In the genomic region with DNA sequence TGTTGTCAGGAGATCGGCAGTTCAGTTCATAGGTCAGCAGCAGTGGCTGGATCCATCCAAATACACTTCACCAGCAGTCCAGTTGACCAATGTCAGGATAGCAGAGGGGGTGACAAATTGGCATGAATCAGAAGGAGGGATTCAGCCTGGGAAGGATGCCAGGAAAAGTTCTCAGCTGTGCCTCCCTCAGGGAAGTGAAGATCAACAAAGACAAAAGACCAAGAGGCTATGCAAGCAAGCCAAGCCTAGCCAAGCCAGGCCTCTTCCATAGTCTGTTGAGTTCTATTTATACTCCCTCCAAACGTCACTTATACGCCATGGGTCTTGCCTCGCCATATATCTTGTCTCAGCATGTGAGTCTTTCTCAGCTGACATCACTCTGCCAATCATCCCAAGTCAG, we compare ENCODE assay signal across 27 mouse cellular contexts.
A peak's percentile ranks its signal among the peaks of the same experiment; 100 is the strongest.
DNase-seq lines count a peak whose midpoint lies in the region; ATAC-seq and TF ChIP-seq lines count a peak whose summit lies in the region.
"Had no signal": no experiment of that assay in that cellular context is flagged by ENCODE, and none has a peak within 500 bp of the region (broad histone marks: within the 10 kb centered on the region; RNA-seq: fewer than 3 reads in every experiment).

No protein-coding gene starts in this region.

- H3K27ac ChIP-seq in heart, embryonic 10.5 days = no peak overlapping the region
- no peak overlapping the region for H3K27ac ChIP-seq in lung, embryonic 14.5 days (ENCODE audit: low read depth)
- H3K27ac ChIP-seq: embryonic facial prominence, embryonic 13.5 days; forebrain, embryonic 10.5 days; forebrain, embryonic 15.5 days; gastrocnemius, adult 2 months; hindbrain, embryonic 12.5 days; liver, embryonic 15.5 days; midbrain, embryonic 10.5 days; midbrain, embryonic 15.5 days; neural tube, embryonic 15.5 days had no signal

- H3K4me1 ChIP-seq in heart, embryonic 10.5 days = 0 out of 2 replicates have a peak, but pooled peaks cover 6% of the 10 kb centered on the region
- H3K4me1 ChIP-seq in lung, embryonic 14.5 days (ENCODE audit: insufficient read depth) = no peaks in the 10 kb centered on the region; the same call in 1 of the 2 replicates
- H3K4me1 ChIP-seq: forebrain, embryonic 10.5 days; hindbrain, embryonic 12.5 days; liver, embryonic 15.5 days; midbrain, embryonic 10.5 days; midbrain, embryonic 15.5 days had no signal

- H3K4me2 ChIP-seq in lung, embryonic 14.5 days = no peak overlapping the region
- H3K4me2 ChIP-seq: embryonic facial prominence, embryonic 13.5 days; forebrain, embryonic 15.5 days; heart, embryonic 12.5 days; hindbrain, embryonic 12.5 days; liver, embryonic 15.5 days; midbrain, embryonic 15.5 days; neural tube, embryonic 15.5 days had no signal

- ATAC-seq in lung, embryonic 14.5 days (ENCODE audit: insufficient read depth) = peak; percentile 86
- ATAC-seq: forebrain, embryonic 15.5 days; intestine, embryonic 16.5 days; midbrain, embryonic 15.5 days had no signal

- H3K27me3 ChIP-seq in heart, embryonic 10.5 days (ENCODE audit: insufficient read depth, poor library complexity, severe bottlenecking) = peaks cover 15% of the 10 kb centered on the region; the same call in 1 of the 2 replicates
- H3K27me3 ChIP-seq in lung, embryonic 14.5 days (ENCODE audit: insufficient read depth, low read length) = no peaks in the 10 kb centered on the region
- H3K27me3 ChIP-seq: embryonic facial prominence, embryonic 13.5 days; forebrain, embryonic 15.5 days; heart, embryonic 12.5 days; liver, embryonic 15.5 days had no signal

- H3K9ac ChIP-seq in lung, embryonic 14.5 days = no peak overlapping the region
- H3K9ac ChIP-seq: embryonic facial prominence, embryonic 13.5 days; forebrain, embryonic 15.5 days; heart, embryonic 12.5 days; hindbrain, embryonic 12.5 days; liver, embryonic 15.5 days; midbrain, embryonic 15.5 days; neural tube, embryonic 15.5 days had no signal

- TF ChIP-seq CTCF in lung, embryonic 14.5 days (IDR thresholded peaks at IDR 0.05; ENCODE audit: low read depth) = no peak

- H3K4me3 ChIP-seq in heart, embryonic 10.5 days = no peak overlapping the region
- H3K4me3 ChIP-seq in lung, embryonic 14.5 days (ENCODE audit: low read depth, low read length) = no peak overlapping the region
- H3K4me3 ChIP-seq: embryonic facial prominence, embryonic 13.5 days; forebrain, embryonic 10.5 days; forebrain, embryonic 15.5 days; gastrocnemius, adult 2 months; heart, embryonic 12.5 days; hindbrain, embryonic 12.5 days; liver, embryonic 15.5 days; midbrain, embryonic 10.5 days; midbrain, embryonic 15.5 days; neural tube, embryonic 15.5 days had no signal

- peak; percentile 63 for DNase-seq in heart, embryonic 10.5 days (ENCODE audit: low spot score)
- no peak for DNase-seq in heart, adult 8-10 months (ENCODE audit: low spot score)
- peak; percentile 84 for DNase-seq in lung, embryonic 14.5 days
- no peak for DNase-seq in lung, postnatal 36 days
- peak; percentile 48 for DNase-seq in NIH3T3 (ENCODE audit: low read depth)
- DNase-seq in lung, postnatal 14 days = peak; percentile 35
- no peak for DNase-seq in gastrocnemius, postnatal 10 days
- DNase-seq: B cell, adult 2 months; cerebellum, adult 18-20 months; gastrocnemius, adult 2 months; heart, postnatal 10 days; kidney, adult 8-10 months; kidney, postnatal 10 days; layer of hippocampus, postnatal 36 days; retina, postnatal 1 day; right cerebral cortex, postnatal 14 days; thymus, postnatal 4 days had no signal

- H3K9me3 ChIP-seq in heart, embryonic 10.5 days = no peaks in the 10 kb centered on the region
- no peaks in the 10 kb centered on the region for H3K9me3 ChIP-seq in lung, embryonic 14.5 days (ENCODE audit: low read depth, low read length)
- H3K9me3 ChIP-seq: embryonic facial prominence, embryonic 13.5 days; forebrain, embryonic 10.5 days; forebrain, embryonic 15.5 days; heart, embryonic 12.5 days; hindbrain, embryonic 12.5 days; liver, embryonic 15.5 days; midbrain, embryonic 10.5 days; midbrain, embryonic 15.5 days; neural tube, embryonic 15.5 days had no signal

- H3K36me3 ChIP-seq in heart, embryonic 10.5 days = no peaks in the 10 kb centered on the region
- no peaks in the 10 kb centered on the region for H3K36me3 ChIP-seq in lung, embryonic 14.5 days (ENCODE audit: insufficient read depth)
- H3K36me3 ChIP-seq: embryonic facial prominence, embryonic 13.5 days; forebrain, embryonic 10.5 days; forebrain, embryonic 15.5 days; heart, embryonic 12.5 days; hindbrain, embryonic 12.5 days; liver, embryonic 15.5 days; midbrain, embryonic 10.5 days; midbrain, embryonic 15.5 days; neural tube, embryonic 15.5 days had no signal

- 75% methylated on average over 4 of the region's 4 CpGs for WGBS in heart, embryonic 10.5 days
- 48% methylated on average over 4 of the region's 4 CpGs for WGBS in lung, embryonic 14.5 days

Comparison
In these comparisons a context has a peak if more than half of its experiments do, and no peak if none do; other contexts are left out.
1. DNase-seq: peak in heart, embryonic 10.5 days (single experiment), lung, embryonic 14.5 days (single experiment), NIH3T3 (single experiment) and lung, postnatal 14 days (single experiment); none in heart, adult 8-10 months (single experiment), lung, postnatal 36 days (single experiment) and gastrocnemius, postnatal 10 days (single experiment).